Mouse (Mus musculus): ENCODE measurements at regions not wholly inside any gene's neighbourhood (a gene's known extent, or its start where the extent isn't known, plus 50 kb on each side); places are given as distances from the start of the nearest gene placed in this dataset.

DNA sequence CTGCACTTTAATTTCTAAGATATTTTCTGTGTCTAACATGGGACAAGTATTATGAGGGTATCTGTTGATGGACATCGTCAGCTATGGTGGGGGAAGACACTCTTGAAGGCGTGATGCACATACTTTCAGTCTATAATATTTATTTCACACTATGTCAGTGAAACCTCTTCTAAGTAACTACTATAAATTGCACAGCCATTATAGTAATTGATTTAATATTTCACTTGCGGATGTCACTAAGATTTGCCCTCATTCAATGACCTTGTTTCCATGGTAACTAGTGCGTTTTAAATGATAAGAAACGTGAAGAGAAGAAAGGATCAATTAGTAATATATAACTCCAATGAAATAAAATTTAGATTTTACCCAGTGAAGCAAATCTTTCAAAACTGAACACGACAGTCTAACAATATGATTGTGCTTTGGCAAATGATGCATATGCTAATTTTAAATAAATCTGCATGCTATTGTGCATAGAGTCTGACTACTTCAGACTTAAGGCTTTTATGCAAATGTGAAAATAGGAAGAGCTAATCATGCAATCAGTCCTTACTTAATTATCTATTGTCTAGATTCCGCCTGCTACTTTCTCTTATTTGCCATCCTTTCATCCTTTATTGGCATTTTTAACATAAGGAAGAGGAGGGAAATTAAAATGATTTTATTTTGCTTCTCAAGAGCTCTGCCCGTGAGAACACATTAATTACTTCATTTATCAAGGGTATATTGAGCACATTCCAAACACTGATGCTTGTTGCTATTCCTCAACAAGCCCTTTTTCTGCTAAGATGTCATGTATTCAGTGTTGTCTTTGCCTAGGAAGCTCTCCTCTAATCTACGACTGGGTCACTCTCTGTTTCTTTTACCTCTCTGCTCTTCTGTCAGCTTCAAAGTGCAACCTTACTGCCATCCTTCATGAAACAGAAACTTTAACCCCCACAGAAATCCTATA lies 49.8 kb upstream of the 2610001J05Rik start:
- TF ChIP-seq CTCF (IDR thresholded peaks at IDR 0.05; ENCODE audit: control insufficient read depth, insufficient read depth, low read length) (no peak), POLR2A (IDR thresholded peaks at IDR 0.05; ENCODE audit: borderline replicate concordance, control insufficient read depth, low read depth, low read length) (no peak)

All from bone marrow, adult 2 months (tissue).